Mouse (Mus musculus): ENCODE measurements around the gene Tnfrsf12a. TPM values are rescaled to one million over a fixed set of nuclear protein-coding genes. Genes with fewer than 3 reads are reported as not detected.

Tnfrsf12a gene
- polyA plus RNA-seq, 1 experiment from 2014 or later = 8.6 TPM

GRCm38 (mm10) chr17:23631241-23631640 is 46.0 kb downstream of the Tnfrsf12a start:
- Histone ChIP-seq H3K27ac (no peak overlapping the region), H3K36me3 (no peaks in the 10 kb centered on the region), H3K4me1 (no peaks in the 10 kb centered on the region; the same call in 1 of the 2 replicates), H3K9ac (no peak overlapping the region), H3K9me3 (no peaks in the 10 kb centered on the region), H3K4me2 (replicated peaks) (no peak overlapping the region), H3K27me3 (0 out of 2 replicates have a peak, but pooled peaks cover 8% of the 10 kb centered on the region), H3K4me3 (no peak overlapping the region)
- WGBS = 82% methylated on average over 8 of the region's 8 CpGs
- no peak for ATAC-seq (ENCODE audit: insufficient number of reproducible peaks, insufficient read depth, low FRiP score, low TSS enrichment)

- Histone ChIP-seq H3K27me3 (0 out of 2 replicates have a peak, but pooled peaks cover 8% of the 10 kb centered on the region), H3K9ac (peak overlapping the region; percentile 29; the same call in 1 of the 2 replicates), H3K4me1 (no peaks in the 10 kb centered on the region; the same call in 1 of the 2 replicates), H3K4me3 (peak overlapping the region; percentile 14; the same call in 1 of the 2 replicates), H3K27ac (no peak overlapping the region), H3K9me3 (no peaks in the 10 kb centered on the region), H3K36me3 (no peaks in the 10 kb centered on the region), H3K4me2 (replicated peaks) (peak overlapping the region; percentile 44)
- WGBS = 17% methylated on average over 22 of the region's 22 CpGs
- ATAC-seq (ENCODE audit: insufficient number of reproducible peaks, insufficient read depth, low FRiP score, low TSS enrichment) = peak; percentile 65; the same call in 1 of the 2 replicates
Observed at GRCm38 (mm10) chr17:23630195-23631020, 46.9 kb downstream of the Tnfrsf12a start.

GRCm38 (mm10) chr17:23627813-23628212 is 49.5 kb downstream of the Tnfrsf12a start:
- WGBS = 31% methylated on average over 7 of the region's 7 CpGs
- no peaks in the 10 kb centered on the region; the same call in 1 of the 2 replicates for H3K4me1 ChIP-seq

More at GRCm38 (mm10) chr17:23627813-23628212, 49.5 kb downstream of the Tnfrsf12a start:
- H3K27me3 ChIP-seq = 0 out of 2 replicates have a peak, but pooled peaks cover 8% of the 10 kb centered on the region
- no peaks in the 10 kb centered on the region for H3K9me3 ChIP-seq
- no peak overlapping the region for H3K4me3 ChIP-seq
- ATAC-seq (ENCODE audit: insufficient number of reproducible peaks, insufficient read depth, low FRiP score, low TSS enrichment) = no peak
- H3K9ac ChIP-seq = no peak overlapping the region
- H3K36me3 ChIP-seq = no peaks in the 10 kb centered on the region
- H3K4me2 ChIP-seq (replicated peaks) = no peak overlapping the region
- no peak overlapping the region for H3K27ac ChIP-seq

Other genes with a start within 250 kb of the Tnfrsf12a start
- gene Vmn2r117, start 197.8 kb downstream of the Tnfrsf12a start, polyA plus RNA-seq (2016; fragmentation: Nextera tagmentation; extraction: Ambion mirVana) = not detected in 2 replicates
- gene Zfp213, start 113.2 kb downstream of the Tnfrsf12a start, polyA plus RNA-seq (2016; fragmentation: Nextera tagmentation; extraction: Ambion mirVana) = 24.3 and 26.8 TPM in 2 replicates
- 23.8 and 24.1 TPM in 2 replicates for gene Zfp13, start 78.0 kb downstream of the Tnfrsf12a start, polyA plus RNA-seq (2016; fragmentation: Nextera tagmentation; extraction: Ambion mirVana)
- 0.20 and 0.67 TPM in 2 replicates for gene Zscan10, start 76.6 kb downstream of the Tnfrsf12a start, polyA plus RNA-seq (2016; fragmentation: Nextera tagmentation; extraction: Ambion mirVana)
- gene Mmp25, start 32.2 kb downstream of the Tnfrsf12a start, polyA plus RNA-seq (2016; fragmentation: Nextera tagmentation; extraction: Ambion mirVana) = 0.84 and 1.3 TPM in 2 replicates
- gene Bicdl2, start 17.0 kb downstream of the Tnfrsf12a start, polyA plus RNA-seq (2016; fragmentation: Nextera tagmentation; extraction: Ambion mirVana) = 1.3 and 1.9 TPM in 2 replicates
- gene Hcfc1r1, start 3.9 kb downstream of the Tnfrsf12a start, polyA plus RNA-seq (2016; fragmentation: Nextera tagmentation; extraction: Ambion mirVana) = 60.3 and 61.2 TPM in 2 replicates
- gene Thoc6, start 3.6 kb downstream of the Tnfrsf12a start, polyA plus RNA-seq (2016; fragmentation: Nextera tagmentation; extraction: Ambion mirVana) = 49.6 and 51.7 TPM in 2 replicates
- gene Cldn6, start 1.8 kb upstream of the Tnfrsf12a start, polyA plus RNA-seq (2016; fragmentation: Nextera tagmentation; extraction: Ambion mirVana) = 49.2 and 52.4 TPM in 2 replicates
- 12.6 and 13.5 TPM in 2 replicates for gene Cldn9, start 6.6 kb upstream of the Tnfrsf12a start, polyA plus RNA-seq (2016; fragmentation: Nextera tagmentation; extraction: Ambion mirVana)
- gene 1520401A03Rik, start 45.3 kb upstream of the Tnfrsf12a start, polyA plus RNA-seq (2016; fragmentation: Nextera tagmentation; extraction: Ambion mirVana) = 0.66 and 1.0 TPM in 2 replicates
- gene Pkmyt1, start 48.9 kb upstream of the Tnfrsf12a start, polyA plus RNA-seq (2016; fragmentation: Nextera tagmentation; extraction: Ambion mirVana) = 54.2 and 54.6 TPM in 2 replicates
- gene Paqr4, start 63.4 kb upstream of the Tnfrsf12a start, polyA plus RNA-seq (2016; fragmentation: Nextera tagmentation; extraction: Ambion mirVana) = 14.8 and 16.0 TPM in 2 replicates
- 23.4 and 25.1 TPM in 2 replicates for gene Kremen2, start 68.4 kb upstream of the Tnfrsf12a start, polyA plus RNA-seq (2016; fragmentation: Nextera tagmentation; extraction: Ambion mirVana)
- 122 and 125 TPM in 2 replicates for gene Flywch1, start 94.1 kb upstream of the Tnfrsf12a start, polyA plus RNA-seq (2016; fragmentation: Nextera tagmentation; extraction: Ambion mirVana)
- gene Flywch2, start 108.6 kb upstream of the Tnfrsf12a start, polyA plus RNA-seq (2016; fragmentation: Nextera tagmentation; extraction: Ambion mirVana) = 57.7 and 58.5 TPM in 2 replicates
- gene Srrm2, start 113.1 kb upstream of the Tnfrsf12a start, polyA plus RNA-seq (2016; fragmentation: Nextera tagmentation; extraction: Ambion mirVana) = 657 and 663 TPM in 2 replicates
- 1,164 and 1,169 TPM in 2 replicates for gene Elob, start 151.7 kb upstream of the Tnfrsf12a start, polyA plus RNA-seq (2016; fragmentation: Nextera tagmentation; extraction: Ambion mirVana)
- 0.46 and 0.59 TPM in 2 replicates for gene Prss33, start 158.6 kb upstream of the Tnfrsf12a start, polyA plus RNA-seq (2016; fragmentation: Nextera tagmentation; extraction: Ambion mirVana)
- gene Prss32, start 166.4 kb upstream of the Tnfrsf12a start, polyA plus RNA-seq (2016; fragmentation: Nextera tagmentation; extraction: Ambion mirVana) = not detected in 2 replicates
- 2.2 and 2.5 TPM in 2 replicates for gene Prss41, start 166.7 kb upstream of the Tnfrsf12a start, polyA plus RNA-seq (2016; fragmentation: Nextera tagmentation; extraction: Ambion mirVana)
- gene Prss21, start 190.6 kb upstream of the Tnfrsf12a start, polyA plus RNA-seq (2016; fragmentation: Nextera tagmentation; extraction: Ambion mirVana) = not detected in 2 replicates
- gene Dcpp1, start 203.4 kb upstream of the Tnfrsf12a start, polyA plus RNA-seq (2016; fragmentation: Nextera tagmentation; extraction: Ambion mirVana) = not detected in 2 replicates
- gene Dcpp2, start 203.4 kb upstream of the Tnfrsf12a start, polyA plus RNA-seq (2016; fragmentation: Nextera tagmentation; extraction: Ambion mirVana) = not detected in 2 replicates
- gene Dcpp3, start 240.0 kb upstream of the Tnfrsf12a start, polyA plus RNA-seq (2016; fragmentation: Nextera tagmentation; extraction: Ambion mirVana) = not detected in 2 replicates

All from embryonic facial prominence, embryonic 12.5 days (tissue).